Mouse (Mus musculus) thymus, postnatal 10 days (tissue): ENCODE data around the gene Mfsd13b.
A peak's percentile ranks its signal among the peaks of the same experiment; 100 is the strongest.
"Not testable (repeated sequence)": the region's sequence is repeated elsewhere in the genome, so short reads cannot be mapped to it uniquely, and the experiment has no call there.

Source experiments
- DNase-seq, 2 experiments: peaks; one replicate each; pipeline ENCODE4 v3.0.0; 2021; ENCODE audit warnings: low spot score in 2 of 2

Gene Mfsd13b

GRCm38 (mm10) chr7:120982200-120982841 lies at the start of gene Mfsd13b, which contains the start of gene Cdr2:
Gene Mfsd13b, plus strand, starts transcription at chr7:120982509.
Gene Cdr2, minus strand, starts transcription at chr7:120982312.
- DNase-seq = peak; percentile 95 to 97

- DNase-seq = no peak
Measured at GRCm38 (mm10) chr7:120933110-120933509, 49.2 kb upstream of the Mfsd13b start.

- DNase-seq = no peak
Measured at GRCm38 (mm10) chr7:120933680-120934195, 48.6 kb upstream of the Mfsd13b start.

- peak; percentile 23 to 59 for DNase-seq
Measured at GRCm38 (mm10) chr7:120934716-120935115, 47.6 kb upstream of the Mfsd13b start.

- no peak for DNase-seq
Measured at GRCm38 (mm10) chr7:120936522-120936921, 45.8 kb upstream of the Mfsd13b start.

- DNase-seq = no peak
Measured at GRCm38 (mm10) chr7:120938206-120938605, 44.1 kb upstream of the Mfsd13b start.

- DNase-seq = no peak
Measured at GRCm38 (mm10) chr7:120940343-120940742, 42.0 kb upstream of the Mfsd13b start.

- no peak for DNase-seq
Measured at GRCm38 (mm10) chr7:120941214-120941613, 41.1 kb upstream of the Mfsd13b start.

- DNase-seq = no peak
Measured at GRCm38 (mm10) chr7:120942506-120942905, 39.8 kb upstream of the Mfsd13b start.

- DNase-seq = no peak
Measured at GRCm38 (mm10) chr7:120943936-120944509, 38.3 kb upstream of the Mfsd13b start.

- DNase-seq = not testable (repeated sequence)
Measured at GRCm38 (mm10) chr7:120953591-120953990, 28.7 kb upstream of the Mfsd13b start.

- no peak for DNase-seq
Measured at GRCm38 (mm10) chr7:120960116-120960515, 22.2 kb upstream of the Mfsd13b start.

GRCm38 (mm10) chr7:120960601-120961000 lies 21.7 kb upstream of the Mfsd13b start:
- peak in 1 of 2 experiments; percentile 22 for DNase-seq

GRCm38 (mm10) chr7:120961893-120962292 lies 20.4 kb upstream of the Mfsd13b start:
- DNase-seq = no peak

- no peak for DNase-seq
Measured at GRCm38 (mm10) chr7:120963126-120963525, 19.2 kb upstream of the Mfsd13b start.

GRCm38 (mm10) chr7:120969221-120969620 lies 13.1 kb upstream of the Mfsd13b start:
- no peak for DNase-seq

- no peak for DNase-seq
Measured at GRCm38 (mm10) chr7:120970112-120970511, 12.2 kb upstream of the Mfsd13b start.

GRCm38 (mm10) chr7:120972471-120972870 lies 9.8 kb upstream of the Mfsd13b start:
- not testable (repeated sequence) for DNase-seq

GRCm38 (mm10) chr7:120974001-120974400 lies 8.3 kb upstream of the Mfsd13b start:
- DNase-seq = no peak

GRCm38 (mm10) chr7:120977063-120977462 lies 5.2 kb upstream of the Mfsd13b start:
- DNase-seq = no peak

- DNase-seq = no peak
Measured at GRCm38 (mm10) chr7:120980041-120980440, 2.3 kb upstream of the Mfsd13b start.

- peak; percentile 47 to 50 for DNase-seq
Measured at GRCm38 (mm10) chr7:120980931-120981924, 1.1 kb upstream of the Mfsd13b start.
